Mouse (Mus musculus) embryonic facial prominence, embryonic 15.5 days (tissue): ENCODE results near the gene Tldc2. TPM values are rescaled to one million over a fixed set of nuclear protein-coding genes. Genes with fewer than 3 reads are reported as not detected.

Source experiments
- ATAC-seq: fragments of 200-750 bp; cut with Nextera tagmentation; 2 replicates; pipeline ENCODE4 v1.8.0; 2017; ENCODE audit warnings: low read depth, moderate TSS enrichment; ENCODE audit not compliant: insufficient number of reproducible peaks, low FRiP score, low TSS enrichment
- H3K27ac ChIP-seq: fragments of 300-500 bp; sonication (generic); replicated peaks from 2 replicates; pipeline ENCODE4 v1.5.1; 2015; ENCODE audit warnings: mild to moderate bottlenecking, inconsistent platforms
- H3K27me3 ChIP-seq: fragments of 300-500 bp; sonication (generic); 2 replicates; pipeline ENCODE4 v1.6.1; 2015; ENCODE audit warnings: inconsistent platforms
- H3K36me3 ChIP-seq: fragments of 300-500 bp; sonication (generic); 2 replicates; pipeline ENCODE4 v1.6.1; 2015; ENCODE audit warnings: mild to moderate bottlenecking, inconsistent platforms
- H3K4me1 ChIP-seq: fragments of 300-500 bp; sonication (generic); 2 replicates; pipeline ENCODE4 v1.6.1; 2015; ENCODE audit warnings: inconsistent platforms
- H3K4me2 ChIP-seq: fragments of 300-500 bp; sonication (generic); replicated peaks from 2 replicates; pipeline ENCODE4 v1.6.1; 2015; ENCODE audit warnings: mild to moderate bottlenecking, inconsistent platforms
- H3K4me3 ChIP-seq: fragments of 300-500 bp; sonication (generic); replicated peaks from 2 replicates; pipeline ENCODE4 v1.5.1; 2015; ENCODE audit warnings: mild to moderate bottlenecking, inconsistent platforms
- H3K9ac ChIP-seq: fragments of 300-500 bp; sonication (generic); 2 replicates; pipeline ENCODE4 v1.6.1; 2015; ENCODE audit warnings: inconsistent platforms
- H3K9me3 ChIP-seq: fragments of 300-500 bp; sonication (generic); replicated peaks from 2 replicates; pipeline ENCODE4 v1.6.1; 2016; ENCODE audit warnings: inconsistent platforms
- WGBS: fragments of 180-500 bp; shearing (Covaris S2); methylation state at CpG from one replicate; pipeline ENCODE4 v1.1.7; 2015; 5-methylcytosine and 5-hydroxymethylcytosine counted together
- polyA plus RNA-seq: library from polyadenylated mRNA; unstranded; fragments of >200 nt; fragmentation: Nextera tagmentation; extraction: Ambion mirVana; gene quantifications from 2 replicates; pipeline ENCODE4 v1.2.1, GENCODE M21; 2015

The Tldc2 gene
- polyA plus RNA-seq, 1 experiment from 2014 or later, result not detected

- Histone ChIP-seq H3K36me3 (no peaks in the 10 kb centered on the region), H3K9ac (no peak overlapping the region), H3K27me3 (no peaks in the 10 kb centered on the region), H3K4me1 (peaks cover 10% of the 10 kb centered on the region), H3K4me2 (no peak overlapping the region), H3K9me3 (no peaks in the 10 kb centered on the region), H3K27ac (no peak overlapping the region), H3K4me3 (no peak overlapping the region)
- 83% methylated on average over 9 of the region's 9 CpGs for WGBS
- ATAC-seq, result no peak
Observed at GRCm38 (mm10) chr2:157137959-157138731, 51.3 kb downstream of the Tldc2 start.

DNA sequence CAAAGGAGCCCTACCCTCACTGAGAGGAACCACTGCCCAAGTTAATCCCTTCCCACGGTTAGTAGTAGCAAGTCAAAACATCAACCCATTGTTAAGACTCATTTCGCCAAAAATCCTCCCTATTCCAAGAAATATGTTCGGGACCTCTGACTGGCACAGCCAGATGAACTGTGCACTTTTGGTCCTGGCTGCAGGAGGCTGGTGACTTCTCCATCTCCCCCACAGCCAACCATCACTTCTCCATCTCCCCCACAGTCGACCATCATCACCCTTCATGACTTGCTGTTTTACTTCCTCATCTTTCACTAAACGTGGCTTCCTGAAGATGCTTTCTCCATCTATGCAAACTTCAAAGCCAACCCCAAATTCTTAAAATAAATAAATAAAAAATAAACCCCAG, 52.0 kb downstream of the Tldc2 start:
- Histone ChIP-seq H3K9me3 (no peaks in the 10 kb centered on the region), H3K36me3 (no peaks in the 10 kb centered on the region), H3K27me3 (no peaks in the 10 kb centered on the region), H3K4me2 (no peak overlapping the region), H3K9ac (no peak overlapping the region), H3K4me1 (peaks cover 7% of the 10 kb centered on the region), H3K4me3 (no peak overlapping the region), H3K27ac (no peak overlapping the region)
- WGBS, result 83% methylated on average over 5 of the region's 5 CpGs
- ATAC-seq, result no peak

DNA sequence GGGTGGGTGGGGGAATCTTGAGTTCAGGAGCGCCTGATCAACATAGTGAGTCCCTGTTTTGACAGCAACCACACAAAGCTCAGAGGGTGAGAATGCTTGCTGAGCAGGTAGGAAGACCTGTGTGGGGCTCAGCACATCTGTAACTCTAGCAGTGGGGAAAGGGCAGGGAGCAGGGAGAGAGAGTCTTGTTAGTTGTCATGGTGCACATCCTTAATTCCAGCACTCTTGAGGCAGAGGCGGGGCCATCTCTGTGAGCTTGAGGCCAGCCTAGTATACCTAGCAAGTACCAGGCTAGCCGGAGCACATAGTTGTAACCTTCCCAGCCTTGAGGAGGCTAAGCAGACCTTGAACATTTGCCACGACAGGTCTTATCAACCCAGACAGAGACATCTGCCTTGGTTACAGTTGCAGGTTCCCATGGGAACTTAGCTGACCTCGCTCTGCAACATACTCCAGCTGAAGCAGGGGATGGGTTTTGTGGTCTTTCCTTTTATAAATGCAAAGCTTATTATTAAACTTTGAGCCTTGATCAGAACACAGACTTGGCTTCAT, 52.5 kb downstream of the Tldc2 start:
- Histone ChIP-seq H3K36me3 (0 out of 2 replicates have a peak, but pooled peaks cover 5% of the 10 kb centered on the region), H3K9me3 (no peaks in the 10 kb centered on the region), H3K4me2 (no peak overlapping the region), H3K27me3 (no peaks in the 10 kb centered on the region), H3K4me3 (no peak overlapping the region), H3K9ac (no peak overlapping the region), H3K4me1 (peaks cover 3% of the 10 kb centered on the region; the same call in 1 of the 2 replicates), H3K27ac (no peak overlapping the region)
- WGBS, result 80% methylated on average over 5 of the region's 5 CpGs
- no peak for ATAC-seq

- no peaks in the 10 kb centered on the region for H3K27me3 ChIP-seq
- 0 out of 2 replicates have a peak, but pooled peaks cover 9% of the 10 kb centered on the region for H3K36me3 ChIP-seq
- no peak overlapping the region for H3K4me2 ChIP-seq
- H3K4me1 ChIP-seq, result no peaks in the 10 kb centered on the region
- H3K4me3 ChIP-seq, result no peak overlapping the region
- no peak overlapping the region for H3K27ac ChIP-seq
- H3K9me3 ChIP-seq, result no peaks in the 10 kb centered on the region
- 75% methylated on average over 4 of the region's 4 CpGs for WGBS
- no peak overlapping the region for H3K9ac ChIP-seq
- no peak for ATAC-seq
Observed at GRCm38 (mm10) chr2:157141962-157142361, 55.1 kb downstream of the Tldc2 start.

DNA sequence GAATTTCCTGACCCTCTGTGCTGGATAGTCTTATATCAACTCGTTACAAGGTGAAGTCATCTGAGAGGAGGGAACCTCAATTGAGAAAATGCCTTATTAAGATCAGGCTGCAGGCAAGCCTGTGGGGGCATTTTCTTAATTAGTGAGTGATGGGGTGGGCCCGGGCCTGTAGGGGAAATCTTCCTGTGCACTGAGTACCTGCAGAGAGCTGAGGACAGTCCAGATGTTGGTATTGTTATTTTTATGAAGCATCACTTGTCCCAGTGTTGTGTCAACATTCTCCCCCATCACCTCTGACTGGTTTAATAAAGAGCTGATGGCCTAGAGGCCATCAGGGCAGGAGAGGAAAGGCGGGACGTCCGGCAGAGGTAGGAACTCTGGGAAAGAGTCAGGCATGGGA, 57.3 kb downstream of the Tldc2 start:
- Histone ChIP-seq H3K27ac (no peak overlapping the region), H3K9me3 (no peaks in the 10 kb centered on the region), H3K9ac (no peak overlapping the region), H3K4me2 (no peak overlapping the region), H3K4me1 (no peaks in the 10 kb centered on the region), H3K4me3 (no peak overlapping the region), H3K36me3 (peaks cover 24% of the 10 kb centered on the region), H3K27me3 (no peaks in the 10 kb centered on the region)
- 71% methylated on average over 5 of the region's 5 CpGs for WGBS
- ATAC-seq, result no peak

GRCm38 (mm10) chr2:157145173-157145572, 58.3 kb downstream of the Tldc2 start:
- 42% methylated on average over 1 of the region's 1 CpGs for WGBS
- H3K9ac ChIP-seq, result no peak overlapping the region

More at GRCm38 (mm10) chr2:157145173-157145572, 58.3 kb downstream of the Tldc2 start:
- H3K27me3 ChIP-seq, result no peaks in the 10 kb centered on the region
- H3K4me2 ChIP-seq, result no peak overlapping the region
- ATAC-seq, result no peak
- no peak overlapping the region for H3K27ac ChIP-seq
- H3K36me3 ChIP-seq, result peaks cover 34% of the 10 kb centered on the region
- H3K4me1 ChIP-seq, result no peaks in the 10 kb centered on the region
- H3K4me3 ChIP-seq, result no peak overlapping the region
- H3K9me3 ChIP-seq, result no peaks in the 10 kb centered on the region

Other genes starting within 250 kb of the Tldc2 start
- 51.1 and 51.6 TPM in 2 replicates for gene Tgif2, start 247.0 kb upstream of the Tldc2 start, polyA plus RNA-seq
- gene 4930518I15Rik, start 229.1 kb upstream of the Tldc2 start, polyA plus RNA-seq, result 8.4 and 9.7 TPM in 2 replicates
- 152 and 160 TPM in 2 replicates for gene Rab5if, start 223.9 kb upstream of the Tldc2 start, polyA plus RNA-seq
- 0.52 and 0.56 TPM in 2 replicates for gene Sla2, start 199.9 kb upstream of the Tldc2 start, polyA plus RNA-seq
- gene Ndrg3, start 95.0 kb upstream of the Tldc2 start, polyA plus RNA-seq, result 52.9 and 53.9 TPM in 2 replicates
- gene Dsn1, start 79.9 kb upstream of the Tldc2 start, polyA plus RNA-seq, result 27.5 and 28.2 TPM in 2 replicates
- gene Soga1, start 7.8 kb upstream of the Tldc2 start, polyA plus RNA-seq, result 3.5 and 4.4 TPM in 2 replicates
- 22.7 and 24.0 TPM in 2 replicates for gene Samhd1, start 48.2 kb downstream of the Tldc2 start, polyA plus RNA-seq
- 18.7 and 19.6 TPM in 2 replicates for gene Rbl1, start 117.5 kb downstream of the Tldc2 start, polyA plus RNA-seq
- gene Rpn2, start 192.0 kb downstream of the Tldc2 start, polyA plus RNA-seq, result 303 and 311 TPM in 2 replicates
- 0.69 and 0.77 TPM in 2 replicates for gene Mroh8, start 192.5 kb downstream of the Tldc2 start, polyA plus RNA-seq